Mouse (Mus musculus) spleen, adult 2 months (tissue): Measurements from ENCODE around the gene Gab2. TPM values are rescaled to one million over a fixed set of nuclear protein-coding genes. Genes with fewer than 3 reads are reported as not detected.

Experiments used
- DNase-seq, 2 experiments: peaks; one replicate each; pipeline versions ENCODE4 v3.0.0 to v3.0.0-alpha.2; 2012 to 2021; ENCODE audit warnings: low spot score in 2 of 2, low read depth in 1 of 2
- H3K27ac ChIP-seq: fragments of 200-500 bp; 2 replicates; pipeline ENCODE4 v1.5.1; 2012; ENCODE audit warnings: low read length, inconsistent platforms; ENCODE audit not compliant: insufficient read depth
- H3K27me3 ChIP-seq: fragments of 200-500 bp; 2 replicates; pipeline ENCODE4 v1.6.1; 2012; ENCODE audit warnings: mild to moderate bottlenecking, moderate library complexity, low read length, inconsistent platforms; ENCODE audit not compliant: control insufficient read depth, insufficient read depth
- H3K36me3 ChIP-seq: fragments of 200-500 bp; 2 replicates; pipeline ENCODE4 v1.6.1; 2012; ENCODE audit warnings: mild to moderate bottlenecking, low read length, inconsistent platforms; ENCODE audit not compliant: control insufficient read depth, insufficient read depth
- H3K4me1 ChIP-seq: fragments of 200-500 bp; 2 replicates; pipeline ENCODE4 v1.6.1; 2011; ENCODE audit warnings: inconsistent platforms; ENCODE audit not compliant: control insufficient read depth, insufficient read depth, insufficient read length
- H3K4me3 ChIP-seq: fragments of 200-500 bp; 2 replicates; pipeline ENCODE4 v1.5.1; 2011; ENCODE audit warnings: mild to moderate bottlenecking, inconsistent platforms; ENCODE audit not compliant: insufficient read depth, insufficient read length; ENCODE audit errors: extremely low read depth
- CTCF ChIP-seq: fragments of 200-500 bp; IDR thresholded peaks from 2 replicates; pipeline ENCODE4 v1.5.1; 2011; ENCODE audit warnings: mild to moderate bottlenecking, inconsistent platforms; ENCODE audit not compliant: insufficient read depth, insufficient read length, insufficient replicate concordance; ENCODE audit errors: extremely low read depth
- POLR2A ChIP-seq: fragments of 200-500 bp; IDR thresholded peaks from 2 replicates; pipeline ENCODE4 v1.6.1; 2011; ENCODE audit warnings: low read depth, low read length, inconsistent platforms
- WGBS: fragments of 180-500 bp; shearing (Covaris S2); methylation state at CpG from one replicate; pipeline ENCODE4 v1.1.7; 2018; 5-methylcytosine and 5-hydroxymethylcytosine counted together
- polyA plus RNA-seq: library from polyadenylated mRNA; depleted of rRNA; stranded (reverse); fragments of >200 nt; gene quantifications from 2 replicates; pipeline ENCODE4 v1.2.3, GENCODE M21; 2012

Gene Gab2
- polyA plus RNA-seq, 1 experiment = 9.2 TPM

- Histone ChIP-seq H3K36me3 (no peaks in the 10 kb centered on the region), H3K4me3 (no peak overlapping the region), H3K27ac (peak overlapping the region; percentile 18; the same call in 1 of the 2 replicates), H3K4me1 (peaks cover 4% of the 10 kb centered on the region; the same call in 1 of the 2 replicates), H3K27me3 (no peaks in the 10 kb centered on the region)
- WGBS = 13% methylated on average over 4 of the region's 4 CpGs
- DNase-seq = no peak
- TF ChIP-seq CTCF (no peak), POLR2A (no peak)
Measured at GRCm38 (mm10) chr7:97171719-97172118, 90.3 kb downstream of the Gab2 start.

GRCm38 (mm10) chr7:97172126-97172525 lies 90.7 kb downstream of the Gab2 start:
- TF ChIP-seq CTCF = no peak
- TF ChIP-seq POLR2A = no peak
- WGBS = 21% methylated on average over 3 of the region's 3 CpGs
- Histone ChIP-seq H3K36me3 (no peaks in the 10 kb centered on the region), H3K4me1 (peaks cover 4% of the 10 kb centered on the region; the same call in 1 of the 2 replicates), H3K27ac (peak overlapping the region; percentile 18; the same call in 1 of the 2 replicates), H3K4me3 (no peak overlapping the region), H3K27me3 (no peaks in the 10 kb centered on the region)
- no peak for DNase-seq

- no peak for DNase-seq
- Histone ChIP-seq H3K4me3 (no peak overlapping the region), H3K4me1 (no peaks in the 10 kb centered on the region; the same call in 1 of the 2 replicates), H3K36me3 (no peaks in the 10 kb centered on the region), H3K27me3 (no peaks in the 10 kb centered on the region), H3K27ac (no peak overlapping the region)
- TF ChIP-seq CTCF (no peak), POLR2A (no peak)
- 89% methylated on average over 1 of the region's 1 CpGs for WGBS
Measured at GRCm38 (mm10) chr7:97181931-97182330, 100.5 kb downstream of the Gab2 start.

- TF ChIP-seq POLR2A (no peak), CTCF (no peak)
- H3K4me3 ChIP-seq = no peak overlapping the region
- H3K4me1 ChIP-seq = no peaks in the 10 kb centered on the region; the same call in 1 of the 2 replicates
- no peak overlapping the region for H3K27ac ChIP-seq
- H3K27me3 ChIP-seq = no peaks in the 10 kb centered on the region
- 84% methylated on average over 4 of the region's 4 CpGs for WGBS
- no peak for DNase-seq
- H3K36me3 ChIP-seq = no peaks in the 10 kb centered on the region
Measured at GRCm38 (mm10) chr7:97183426-97183825, 102.0 kb downstream of the Gab2 start.

- Histone ChIP-seq H3K4me3 (no peak overlapping the region), H3K27me3 (no peaks in the 10 kb centered on the region), H3K36me3 (no peaks in the 10 kb centered on the region), H3K4me1 (no peaks in the 10 kb centered on the region; the same call in 1 of the 2 replicates), H3K27ac (no peak overlapping the region)
- TF ChIP-seq POLR2A (no peak), CTCF (no peak)
- DNase-seq = no peak
- 68% methylated on average over 1 of the region's 1 CpGs for WGBS
Measured at GRCm38 (mm10) chr7:97184005-97184404, 102.6 kb downstream of the Gab2 start.

GRCm38 (mm10) chr7:97187387-97188081 lies 106.1 kb downstream of the Gab2 start:
- Histone ChIP-seq H3K27ac (no peak overlapping the region), H3K4me1 (no peaks in the 10 kb centered on the region; the same call in 1 of the 2 replicates), H3K4me3 (no peak overlapping the region), H3K36me3 (no peaks in the 10 kb centered on the region), H3K27me3 (no peaks in the 10 kb centered on the region)
- TF ChIP-seq CTCF (no peak), POLR2A (no peak)
- whole genome bisulfite sequencing = 94% methylated on average over 2 of the region's 2 CpGs
- no peak for DNase-seq

GRCm38 (mm10) chr7:97189116-97189515 lies 107.7 kb downstream of the Gab2 start:
- TF ChIP-seq POLR2A (no peak), CTCF (no peak)
- Histone ChIP-seq H3K36me3 (no peaks in the 10 kb centered on the region), H3K27me3 (no peaks in the 10 kb centered on the region), H3K4me3 (no peak overlapping the region), H3K27ac (no peak overlapping the region), H3K4me1 (no peaks in the 10 kb centered on the region; the same call in 1 of the 2 replicates)
- WGBS = 90% methylated on average over 1 of the region's 1 CpGs
- no peak for DNase-seq
